Mouse (Mus musculus) lung, postnatal 25 days (tissue): ENCODE data around the gene Arhgef28.

Experiments used
- DNase-seq: peaks from one replicate; pipeline ENCODE4 v3.0.0; 2022; ENCODE audit warnings: low spot score

The Arhgef28 gene

GRCm38 (mm10) chr13:98205771-98206545, at the start of gene Arhgef28:
Arhgef28 (minus strand) TSS chr13:98206439.
- DNase-seq = peak; percentile 73

GRCm38 (mm10) chr13:98254921-98255320, 48.7 kb upstream of the Arhgef28 start:
- no peak for DNase-seq

- no peak for DNase-seq
Observed at GRCm38 (mm10) chr13:98249594-98249993, 43.4 kb upstream of the Arhgef28 start.

- no peak for DNase-seq
Observed at GRCm38 (mm10) chr13:98245386-98245785, 39.1 kb upstream of the Arhgef28 start.

- no peak for DNase-seq
Observed at GRCm38 (mm10) chr13:98244571-98245350, 38.5 kb upstream of the Arhgef28 start.

GRCm38 (mm10) chr13:98241531-98242282, 35.5 kb upstream of the Arhgef28 start:
- no peak for DNase-seq

GRCm38 (mm10) chr13:98239978-98240641, 33.9 kb upstream of the Arhgef28 start:
- DNase-seq = peak; percentile 65

- no peak for DNase-seq
Observed at GRCm38 (mm10) chr13:98235451-98235850, 29.2 kb upstream of the Arhgef28 start.

- DNase-seq = no peak
Observed at GRCm38 (mm10) chr13:98230511-98230910, 24.3 kb upstream of the Arhgef28 start.

- DNase-seq = no peak
Observed at GRCm38 (mm10) chr13:98226225-98226624, 20.0 kb upstream of the Arhgef28 start.

- no peak for DNase-seq
Observed at GRCm38 (mm10) chr13:98222848-98223247, 16.6 kb upstream of the Arhgef28 start.

- no peak for DNase-seq
Observed at GRCm38 (mm10) chr13:98210137-98210536, 3.9 kb upstream of the Arhgef28 start.

GRCm38 (mm10) chr13:98208842-98209241, 2.6 kb upstream of the Arhgef28 start:
- no peak for DNase-seq

GRCm38 (mm10) chr13:98206546-98206870, 269 bp upstream of the Arhgef28 start:
- DNase-seq = no peak

- no peak for DNase-seq
Observed at GRCm38 (mm10) chr13:98205111-98205510, 1.1 kb downstream of the Arhgef28 start.

GRCm38 (mm10) chr13:98204371-98204770, 1.9 kb downstream of the Arhgef28 start:
- DNase-seq = peak; percentile 26

- DNase-seq = no peak
Observed at GRCm38 (mm10) chr13:98201436-98201835, 4.8 kb downstream of the Arhgef28 start.

GRCm38 (mm10) chr13:98192596-98192995, 13.6 kb downstream of the Arhgef28 start:
- no peak for DNase-seq

GRCm38 (mm10) chr13:98188500-98188899, 17.7 kb downstream of the Arhgef28 start:
- no peak for DNase-seq

GRCm38 (mm10) chr13:98187904-98188303, 18.3 kb downstream of the Arhgef28 start:
- no peak for DNase-seq

GRCm38 (mm10) chr13:98186179-98186578, 20.1 kb downstream of the Arhgef28 start:
- no peak for DNase-seq

- no peak for DNase-seq
Observed at GRCm38 (mm10) chr13:98184632-98185031, 21.6 kb downstream of the Arhgef28 start.
